Mouse (Mus musculus): ENCODE results near the gene Elmo1.

DNA sequence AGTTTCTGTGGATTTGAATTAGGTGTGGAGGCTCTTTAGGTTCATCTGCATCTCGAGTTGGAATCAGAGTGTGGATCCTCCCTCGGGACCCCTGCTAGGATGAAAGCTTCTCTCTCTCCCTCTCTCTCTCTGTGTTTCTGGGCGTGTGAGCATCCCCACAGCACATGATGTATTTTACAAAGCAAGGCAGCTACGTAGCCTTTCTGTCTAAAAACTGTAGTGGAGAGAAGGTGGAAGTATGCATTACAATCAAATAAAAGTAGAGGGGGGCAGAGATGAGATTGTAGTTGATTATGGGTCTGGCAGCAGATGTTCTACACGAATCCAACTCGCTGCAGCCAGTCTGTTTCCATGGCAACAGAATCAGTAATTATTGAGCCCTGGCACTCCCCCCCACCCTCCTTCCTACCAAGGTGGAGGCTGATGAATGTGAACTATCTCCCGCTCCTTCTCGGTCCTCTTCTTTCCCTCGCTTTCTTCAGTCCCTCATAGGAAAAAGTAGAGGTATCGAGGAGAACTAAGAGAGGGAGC is 382.0 kb downstream of the Elmo1 start:
- TF ChIP-seq POLR2A (IDR thresholded peaks at IDR 0.05; ENCODE audit: insufficient read depth, low read depth, low read length) (no peak), CTCF (IDR thresholded peaks at IDR 0.05; ENCODE audit: insufficient read depth, low read depth, low read length) (no peak)

All from olfactory bulb, adult 2 months (tissue).